Mouse (Mus musculus): ENCODE data around the gene Bcas2.
"Not testable (repeated sequence)": the region's sequence is repeated elsewhere in the genome, so short reads cannot be mapped to it uniquely, and the experiment has no call there.

Bcas2 gene

GRCm38 (mm10) chr3:103169771-103170170 lies 1.7 kb upstream of the Bcas2 start:
- peak; percentile 90 for DNase-seq

- DNase-seq, result no peak
These were observed 1.2 kb downstream of the Bcas2 start for GRCm38 (mm10) chr3:103172615-103173014.

DNA sequence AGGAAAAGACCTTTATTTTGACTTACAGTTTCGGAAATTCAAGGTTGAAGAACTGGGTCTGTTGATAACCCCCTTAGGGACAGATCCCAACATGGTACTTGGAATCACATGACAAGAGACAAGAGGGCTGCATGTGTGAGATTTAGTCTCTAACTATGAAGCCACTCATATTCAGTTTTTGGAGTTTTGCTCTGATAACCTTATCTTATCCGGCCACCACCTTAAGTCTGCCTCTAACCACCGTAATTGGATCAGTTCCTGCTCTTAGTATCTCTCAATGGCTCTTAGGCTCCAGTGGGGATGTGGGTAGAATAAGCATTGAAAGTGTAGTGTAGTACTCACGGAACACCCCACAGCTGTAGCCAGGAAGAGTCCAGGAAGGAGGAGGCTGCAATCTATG lies 5.3 kb downstream of the Bcas2 start:
- no peak for DNase-seq

DNA sequence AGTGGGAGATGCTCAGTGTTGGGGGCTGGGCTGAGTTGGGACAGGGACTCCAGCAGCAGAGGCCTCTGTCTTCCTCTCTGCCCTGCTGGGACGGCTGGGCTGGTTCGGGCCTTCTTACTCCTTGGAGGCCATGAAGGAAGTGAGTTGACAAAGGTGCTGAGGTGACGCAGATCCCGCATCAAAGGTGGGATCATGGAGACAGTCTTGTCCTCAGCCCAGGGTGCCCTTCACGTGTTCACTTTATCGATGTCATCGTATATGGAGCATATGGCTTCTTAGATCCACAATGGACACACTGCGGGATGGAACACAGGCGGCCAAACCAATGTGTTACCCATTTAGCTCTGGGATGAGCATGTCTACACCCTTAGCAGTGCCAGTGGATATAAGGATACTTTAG lies 8.1 kb downstream of the Bcas2 start:
- no peak for DNase-seq

GRCm38 (mm10) chr3:103181171-103181570 lies 9.7 kb downstream of the Bcas2 start:
- DNase-seq, result no peak

- DNase-seq, result no peak
These were observed 11.4 kb downstream of the Bcas2 start for GRCm38 (mm10) chr3:103182821-103183220.

DNA sequence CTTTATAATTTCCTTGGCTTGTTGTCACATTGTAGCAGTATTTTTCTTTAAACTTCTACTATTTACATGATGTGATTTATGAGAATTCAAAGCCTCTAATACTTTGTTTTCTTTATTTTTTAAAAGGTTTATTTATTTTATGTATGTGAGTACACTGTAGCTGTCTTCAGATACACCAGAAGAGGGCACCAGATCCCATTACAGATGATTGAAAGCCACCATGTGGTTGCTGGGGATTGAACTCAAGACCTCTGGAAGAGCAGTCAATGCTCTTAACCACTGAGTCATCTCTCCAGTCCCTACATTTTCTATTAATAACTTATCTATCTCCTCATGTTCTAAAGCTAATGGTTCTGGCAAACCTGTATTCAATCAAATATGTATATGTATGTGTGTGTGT lies 13.0 kb downstream of the Bcas2 start:
- DNase-seq, result peak; percentile 10

GRCm38 (mm10) chr3:103188451-103188850 lies 17.0 kb downstream of the Bcas2 start:
- DNase-seq, result no peak

DNA sequence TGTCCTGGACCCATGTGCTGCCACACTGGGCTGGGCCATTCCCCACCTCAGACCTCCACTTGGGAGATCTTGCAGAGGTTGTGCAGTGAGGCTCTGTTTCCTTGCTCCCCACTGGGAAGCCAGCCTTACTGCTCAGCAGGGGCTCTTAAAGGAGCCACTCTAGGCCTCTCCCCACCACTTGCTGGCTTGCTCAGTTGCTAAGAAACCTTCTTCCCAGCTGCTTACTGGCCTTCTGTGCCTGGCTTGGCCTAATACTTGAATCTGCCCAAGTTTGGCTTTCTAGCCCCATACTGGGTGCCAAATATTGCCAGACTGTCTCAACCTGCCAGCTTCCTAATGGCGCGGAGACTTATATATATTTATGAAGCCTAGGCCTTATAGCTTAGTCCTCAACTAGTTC lies 17.4 kb downstream of the Bcas2 start:
- DNase-seq, result no peak

GRCm38 (mm10) chr3:103192161-103192560 lies 20.7 kb downstream of the Bcas2 start:
- no peak for DNase-seq

- DNase-seq, result no peak
These were observed 21.7 kb downstream of the Bcas2 start for GRCm38 (mm10) chr3:103193186-103193585.

GRCm38 (mm10) chr3:103196320-103196823 lies 24.9 kb downstream of the Bcas2 start:
- DNase-seq, result no peak

GRCm38 (mm10) chr3:103199386-103199785 lies 27.9 kb downstream of the Bcas2 start:
- DNase-seq, result no peak

DNA sequence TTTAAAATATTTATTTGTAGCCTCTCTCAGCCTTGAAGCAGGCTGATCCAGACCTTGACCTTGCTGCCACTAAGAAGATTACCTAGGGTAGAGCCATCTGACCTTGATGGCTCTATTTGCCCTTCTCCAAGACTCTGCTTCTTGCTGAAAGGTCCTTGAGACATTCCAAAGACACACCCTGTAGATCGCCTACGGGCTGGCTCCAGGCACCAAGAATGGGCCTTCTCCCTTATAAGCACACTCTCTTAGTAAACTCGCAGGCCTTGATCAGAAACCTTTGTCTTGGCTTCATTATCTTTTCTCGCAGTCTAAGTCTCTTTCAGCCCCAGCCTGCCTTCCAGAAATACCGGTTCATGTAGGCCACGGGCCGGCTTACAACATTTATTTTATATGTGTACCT lies 29.6 kb downstream of the Bcas2 start:
- not testable (repeated sequence) for DNase-seq

DNA sequence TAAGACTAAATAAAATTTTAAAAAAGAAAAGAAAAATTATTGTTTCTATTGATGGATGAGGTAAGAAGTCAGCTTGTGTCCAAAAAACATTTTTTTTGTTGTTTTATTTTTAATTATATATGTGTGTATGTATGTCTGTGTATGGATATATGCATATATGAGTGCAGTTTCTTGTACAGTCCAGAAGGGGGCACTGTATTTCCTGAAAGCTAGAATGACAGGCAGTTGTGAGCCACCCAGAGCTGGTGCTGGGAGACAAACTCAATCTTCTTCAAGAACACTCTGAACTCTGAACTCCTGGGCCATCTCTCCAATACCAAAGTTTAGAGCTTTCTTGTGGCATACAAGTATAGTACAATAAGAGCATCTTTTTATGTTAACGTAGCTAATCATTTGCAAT lies 32.1 kb downstream of the Bcas2 start:
- DNase-seq, result no peak

GRCm38 (mm10) chr3:103204445-103204844 lies 33.0 kb downstream of the Bcas2 start:
- DNase-seq, result no peak

GRCm38 (mm10) chr3:103206393-103206792 lies 34.9 kb downstream of the Bcas2 start:
- DNase-seq, result peak; percentile 30

GRCm38 (mm10) chr3:103207749-103208148 lies 36.3 kb downstream of the Bcas2 start:
- no peak for DNase-seq

DNA sequence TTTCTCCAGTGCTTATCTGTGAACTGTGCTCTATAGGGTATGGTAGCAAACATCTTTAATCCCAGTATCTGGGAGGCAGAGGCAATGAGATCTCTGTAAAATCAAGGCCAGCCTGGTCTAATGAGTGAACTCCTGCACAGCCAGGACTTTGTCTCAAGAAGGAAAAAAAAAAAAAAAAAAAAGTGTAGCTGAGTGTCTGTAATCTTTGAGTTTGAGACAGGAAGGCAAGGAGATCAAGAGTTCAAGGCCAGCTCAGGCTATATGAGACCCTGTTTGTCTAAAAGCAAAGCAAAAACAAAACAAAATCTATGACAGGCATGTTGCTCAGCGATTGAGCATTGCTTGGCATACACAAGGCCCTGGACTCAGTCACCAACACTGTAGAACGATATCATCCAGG lies 36.8 kb downstream of the Bcas2 start:
- DNase-seq, result no peak

DNA sequence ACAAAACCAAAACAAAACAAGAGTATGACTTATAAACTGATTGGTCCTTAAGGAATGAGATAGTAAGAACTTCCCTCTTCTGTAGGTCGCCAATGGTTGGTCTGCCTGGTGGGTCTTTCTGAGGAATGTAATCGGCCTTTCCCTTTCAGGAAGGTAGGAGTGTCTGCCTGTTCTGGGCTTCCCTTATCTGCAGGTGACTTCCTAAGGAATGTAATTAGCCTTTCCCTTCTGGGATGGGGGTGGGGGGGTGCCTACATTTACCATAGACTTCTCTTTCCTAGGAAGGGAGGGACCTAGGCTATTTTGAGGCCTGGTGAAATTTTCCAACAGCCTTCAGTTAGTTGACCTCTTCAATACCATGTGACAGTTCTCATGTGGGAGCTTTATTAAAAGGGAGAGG lies 39.6 kb downstream of the Bcas2 start:
- DNase-seq, result no peak

DNA sequence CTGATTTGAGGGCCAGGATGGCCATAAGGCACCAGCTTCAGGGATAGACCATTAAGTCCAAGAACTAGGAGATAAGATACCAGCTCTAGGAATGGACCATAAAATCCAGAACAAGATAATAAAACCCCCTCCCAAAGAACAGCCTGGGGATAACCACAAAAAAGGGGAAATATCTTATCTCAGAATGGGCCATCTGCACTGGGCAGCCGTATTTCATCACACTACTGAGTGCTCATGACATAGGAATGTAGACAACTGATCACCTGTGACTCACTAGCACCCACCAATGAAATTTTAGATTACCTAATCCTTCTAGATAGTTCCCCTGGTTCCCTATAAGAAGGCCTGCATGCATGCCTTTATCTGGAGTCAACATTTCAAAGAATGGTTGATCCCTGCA lies 40.7 kb downstream of the Bcas2 start:
- DNase-seq, result no peak

GRCm38 (mm10) chr3:103213537-103213936 lies 42.1 kb downstream of the Bcas2 start:
- no peak for DNase-seq

DNA sequence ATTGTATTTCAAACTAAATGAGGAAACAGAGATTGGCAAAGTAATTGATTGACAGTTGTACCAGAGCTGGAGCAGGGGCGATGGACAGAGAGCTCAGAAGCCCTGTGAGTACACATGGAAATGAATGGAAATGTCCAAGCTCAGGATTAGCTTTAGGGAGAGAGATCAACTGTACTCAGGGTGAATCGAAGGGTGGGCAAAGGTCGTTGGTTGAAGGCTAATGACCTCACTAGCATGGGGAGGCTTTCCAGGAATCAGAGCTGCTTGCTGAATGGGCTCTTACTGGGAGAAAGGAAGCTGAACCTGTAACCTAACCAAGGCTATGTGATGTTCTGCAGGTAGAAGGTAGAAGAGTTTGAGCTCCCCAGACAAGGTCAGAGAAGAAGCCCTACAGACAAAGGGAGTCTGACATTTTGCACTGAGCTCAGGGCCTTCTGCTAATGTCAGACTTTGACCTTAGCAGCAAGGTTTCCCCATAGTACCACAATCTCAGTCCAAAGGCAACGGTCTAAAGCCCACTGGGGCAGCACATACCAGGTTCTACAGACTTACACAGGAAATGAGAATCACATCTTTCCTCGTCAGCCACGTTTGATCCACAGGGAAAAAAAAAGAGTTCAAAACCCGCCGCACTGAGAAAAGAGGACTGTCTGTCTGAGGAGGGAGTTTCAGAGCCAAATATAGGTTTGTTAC lies 43.3 kb downstream of the Bcas2 start:
- DNase-seq, result no peak

- DNase-seq, result not testable (repeated sequence)
These were observed 43.9 kb downstream of the Bcas2 start for GRCm38 (mm10) chr3:103215399-103215798.

GRCm38 (mm10) chr3:103221435-103221834 lies 50.0 kb downstream of the Bcas2 start:
- no peak for DNase-seq

All from lung, postnatal 36 days (tissue).